Mouse (Mus musculus) stomach, embryonic 16.5 days (tissue): ENCODE data around the gene Igf1r. TPM values are rescaled to one million over a fixed set of nuclear protein-coding genes. Genes with fewer than 3 reads are reported as not detected.

Source experiments
- ATAC-seq: fragments of 200-750 bp; cut with Nextera tagmentation; 2 replicates; pipeline ENCODE4 v1.8.0; 2017; ENCODE audit warnings: moderate number of reproducible peaks, moderate TSS enrichment; ENCODE audit not compliant: insufficient read depth, low FRiP score
- H3K27ac ChIP-seq: fragments of 300-500 bp; sonication (generic); 2 replicates; pipeline ENCODE4 v1.5.1; 2014; ENCODE audit warnings: low read length
- H3K27me3 ChIP-seq: fragments of 300-500 bp; sonication (generic); 2 replicates; pipeline ENCODE4 v1.6.1; 2014; ENCODE audit warnings: low read length, control low read depth, mixed read lengths; ENCODE audit not compliant: control insufficient read depth, insufficient read depth
- H3K36me3 ChIP-seq: fragments of 300-500 bp; sonication (generic); 2 replicates; pipeline ENCODE4 v1.6.1; 2014; ENCODE audit warnings: low read length; ENCODE audit not compliant: control insufficient read depth, insufficient read depth
- H3K4me1 ChIP-seq: fragments of 300-500 bp; sonication (generic); 2 replicates; pipeline ENCODE4 v1.6.1; 2014; ENCODE audit warnings: low read length, control low read depth, mixed read lengths; ENCODE audit not compliant: control insufficient read depth, insufficient read depth
- H3K4me2 ChIP-seq: fragments of 300-500 bp; sonication (generic); 2 replicates; pipeline ENCODE4 v1.6.1; 2014; ENCODE audit warnings: low read depth, low read length, mixed read lengths
- H3K4me3 ChIP-seq: fragments of 300-500 bp; sonication (generic); replicated peaks from 2 replicates; pipeline ENCODE4 v1.5.1; 2014; ENCODE audit warnings: mild to moderate bottlenecking, low read length
- H3K9ac ChIP-seq: fragments of 300-500 bp; sonication (generic); 2 replicates; pipeline ENCODE4 v1.6.1; 2014; ENCODE audit warnings: low read length
- H3K9me3 ChIP-seq: fragments of 300-500 bp; sonication (generic); replicated peaks from 2 replicates; pipeline ENCODE4 v1.6.1; 2016; ENCODE audit warnings: low read length, control low read depth; ENCODE audit not compliant: control insufficient read depth
- WGBS: fragments of 180-500 bp; shearing (Covaris S2); extraction: QIAGEN DNeasy Blood & Tissue Kit; methylation state at CpG from one replicate; pipeline ENCODE4 v1.1.7; 2014; 5-methylcytosine and 5-hydroxymethylcytosine counted together
- polyA plus RNA-seq: library from polyadenylated mRNA; unstranded; fragments of >200 nt; fragmentation: Nextera tagmentation; extraction: Ambion mirVana; gene quantifications from 2 replicates; pipeline ENCODE4 v1.2.1, GENCODE M21; 2015

Igf1r gene
- polyA plus RNA-seq, 1 experiment from 2014 or later = 15.0 TPM

DNA sequence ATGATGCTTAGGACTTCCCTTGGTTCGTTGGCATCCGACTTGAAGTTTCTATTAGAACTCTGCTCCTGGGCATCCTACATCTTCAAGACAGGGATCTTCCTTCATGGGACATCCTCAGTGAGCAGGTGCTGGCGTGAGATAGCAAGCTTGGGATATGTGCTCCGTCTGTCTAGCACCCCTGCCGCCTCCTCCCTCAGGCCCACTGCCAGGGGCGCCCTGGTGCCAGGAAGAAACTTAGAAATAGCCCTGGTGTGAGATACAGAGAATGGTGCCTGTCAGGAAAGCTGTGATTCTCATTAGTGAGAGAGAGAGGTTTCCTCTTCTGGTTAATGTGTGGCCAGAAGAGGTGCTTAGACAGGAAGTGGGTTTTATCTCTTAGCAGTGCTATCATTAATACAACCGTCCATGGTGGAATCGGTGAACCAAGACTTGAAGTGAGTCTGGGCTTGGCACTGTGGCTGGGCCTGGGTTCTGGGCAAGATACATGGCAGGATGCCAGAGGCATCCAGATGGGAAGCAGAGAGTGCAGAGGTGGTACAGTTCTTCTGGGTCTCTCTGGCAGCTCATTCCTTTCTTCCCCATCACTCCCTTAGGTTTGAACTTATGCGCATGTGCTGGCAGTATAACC, 272.9 kb downstream of the Igf1r start:
- WGBS = 87% methylated on average over 9 of the region's 9 CpGs

DNA sequence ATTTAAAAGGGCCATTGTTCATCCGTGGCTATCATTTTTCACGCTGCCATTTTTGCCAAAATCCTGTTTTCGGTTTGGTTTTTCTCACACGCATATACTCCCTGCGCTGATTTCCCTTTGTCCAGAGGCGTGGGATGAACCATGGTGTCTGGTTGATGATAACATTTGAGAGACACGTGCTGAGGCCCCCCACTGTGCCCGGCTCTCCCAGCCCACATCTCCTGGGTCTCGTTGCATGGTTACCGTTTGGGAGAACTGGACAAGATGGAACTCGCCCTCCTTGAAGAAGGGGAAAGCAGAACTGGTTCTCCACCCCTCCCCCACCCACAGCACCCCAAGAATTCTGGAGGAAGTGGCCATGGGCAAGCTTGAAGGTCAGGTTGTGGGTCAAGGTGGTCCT, 274.4 kb downstream of the Igf1r start:
- Histone ChIP-seq H3K4me1 (peaks cover 9% of the 10 kb centered on the region; the same call in 1 of the 2 replicates), H3K4me2 (no peak overlapping the region), H3K27ac (no peak overlapping the region), H3K9ac (no peak overlapping the region), H3K36me3 (peaks cover 13% of the 10 kb centered on the region), H3K9me3 (no peaks in the 10 kb centered on the region), H3K27me3 (no peaks in the 10 kb centered on the region), H3K4me3 (no peak overlapping the region)
- no peak for ATAC-seq
- 86% methylated on average over 11 of the region's 11 CpGs for WGBS

More for the DNA sequence above, 272.9 kb downstream of the Igf1r start:
- peaks cover 9% of the 10 kb centered on the region; the same call in 1 of the 2 replicates for H3K4me1 ChIP-seq
- no peak overlapping the region for H3K9ac ChIP-seq
- no peak overlapping the region for H3K4me3 ChIP-seq
- peaks cover 7% of the 10 kb centered on the region; the same call in 1 of the 2 replicates for H3K36me3 ChIP-seq
- H3K4me2 ChIP-seq = no peak overlapping the region
- no peak for ATAC-seq
- H3K27ac ChIP-seq = no peak overlapping the region
- H3K9me3 ChIP-seq = no peaks in the 10 kb centered on the region
- no peaks in the 10 kb centered on the region for H3K27me3 ChIP-seq

DNA sequence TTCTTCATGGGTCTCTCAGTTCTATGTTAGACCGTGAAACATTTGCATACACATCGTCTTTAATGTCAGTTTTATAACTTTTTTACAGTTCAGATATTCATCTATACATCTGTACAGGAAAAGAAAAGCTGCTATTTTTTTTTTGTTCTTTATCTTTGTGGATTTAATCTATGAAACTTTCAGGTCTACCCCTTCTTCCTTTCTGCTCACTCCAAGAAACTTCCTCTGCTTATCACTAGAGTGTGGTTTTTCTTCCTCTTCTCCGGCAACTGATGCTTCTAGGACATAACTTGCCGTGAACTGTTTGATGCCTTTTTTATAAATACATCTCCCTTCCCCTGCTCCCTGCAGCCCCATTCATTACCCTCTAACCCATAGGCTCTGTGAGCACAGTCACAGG, 275.0 kb downstream of the Igf1r start:
- Histone ChIP-seq H3K27ac (no peak overlapping the region), H3K27me3 (no peaks in the 10 kb centered on the region), H3K4me1 (peaks cover 9% of the 10 kb centered on the region; the same call in 1 of the 2 replicates), H3K4me3 (no peak overlapping the region), H3K4me2 (no peak overlapping the region), H3K9ac (no peak overlapping the region), H3K36me3 (peaks cover 13% of the 10 kb centered on the region), H3K9me3 (no peaks in the 10 kb centered on the region)
- 79% methylated on average over 4 of the region's 4 CpGs for WGBS
- no peak for ATAC-seq

DNA sequence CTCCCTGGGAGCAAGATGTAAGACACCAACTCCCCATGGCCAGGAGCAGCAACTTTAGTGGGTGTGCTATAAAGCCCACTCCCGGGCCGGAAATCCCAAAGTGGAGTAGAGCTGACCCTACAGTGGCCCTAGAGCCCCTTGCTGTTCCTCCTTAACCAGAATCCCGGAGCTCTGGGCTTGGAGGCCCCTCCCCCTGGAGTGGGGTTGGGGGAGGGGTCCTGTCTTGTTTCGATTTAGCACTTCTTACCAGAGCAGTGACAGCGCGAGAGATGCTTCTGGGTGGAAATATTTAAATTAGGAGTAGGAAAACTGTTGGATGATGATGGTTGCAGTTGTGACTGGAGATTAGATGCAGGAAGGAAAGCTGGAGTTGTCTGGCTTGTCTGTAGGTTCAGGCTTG, 275.9 kb downstream of the Igf1r start:
- no peaks in the 10 kb centered on the region for H3K9me3 ChIP-seq
- H3K27ac ChIP-seq = no peak overlapping the region
- no peak for ATAC-seq
- no peak overlapping the region for H3K9ac ChIP-seq
- no peak overlapping the region for H3K4me3 ChIP-seq
- peaks cover 13% of the 10 kb centered on the region for H3K36me3 ChIP-seq
- peaks cover 7% of the 10 kb centered on the region for H3K4me1 ChIP-seq
- H3K27me3 ChIP-seq = no peaks in the 10 kb centered on the region
- WGBS = 50% methylated on average over 6 of the region's 6 CpGs
- no peak overlapping the region for H3K4me2 ChIP-seq

DNA sequence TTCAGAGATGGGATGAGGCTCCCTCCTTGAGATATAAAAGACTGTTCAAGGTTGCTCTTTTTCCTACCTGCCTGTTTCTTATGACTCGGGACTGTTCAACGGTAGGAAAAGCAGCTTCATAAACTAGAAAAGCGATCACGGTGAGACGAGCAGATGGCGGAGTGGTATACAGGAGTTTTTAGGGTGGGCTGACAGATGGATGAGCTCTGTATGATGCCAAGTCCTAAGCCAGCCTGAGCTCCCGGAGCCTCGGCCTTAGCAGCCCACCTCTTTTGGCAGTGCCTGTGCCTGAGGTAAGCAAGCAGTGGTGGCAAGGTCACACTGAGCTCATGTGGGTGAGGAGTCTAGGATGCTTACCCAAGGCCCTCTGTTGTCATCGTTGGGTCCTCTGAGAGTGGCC, 278.2 kb downstream of the Igf1r start:
- Histone ChIP-seq H3K9ac (no peak overlapping the region), H3K27me3 (no peaks in the 10 kb centered on the region), H3K4me3 (no peak overlapping the region), H3K9me3 (no peaks in the 10 kb centered on the region), H3K36me3 (peaks cover 12% of the 10 kb centered on the region), H3K27ac (no peak overlapping the region), H3K4me1 (peaks cover 6% of the 10 kb centered on the region; the same call in 1 of the 2 replicates), H3K4me2 (no peak overlapping the region)
- ATAC-seq = no peak
- 87% methylated on average over 9 of the region's 9 CpGs for WGBS

DNA sequence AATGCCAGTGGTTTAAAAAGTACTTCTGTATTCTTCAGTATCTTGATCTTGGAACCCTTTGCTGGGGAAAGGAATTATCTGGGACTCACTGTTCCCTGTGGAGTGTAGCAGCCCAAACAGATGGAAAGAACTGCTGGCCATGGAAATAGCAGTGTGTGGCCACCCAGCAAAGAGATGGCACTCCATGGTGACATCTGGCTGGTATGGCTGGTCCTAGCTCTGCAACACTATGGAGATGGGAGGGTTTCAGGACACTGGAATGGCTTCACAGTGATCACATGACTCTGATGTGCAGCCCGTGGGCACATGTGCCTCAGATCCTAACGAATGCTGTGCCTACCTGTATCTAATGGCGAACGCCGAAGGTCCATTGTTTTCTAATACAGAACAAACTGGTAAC, 279.9 kb downstream of the Igf1r start:
- no peak for ATAC-seq
- no peak overlapping the region for H3K27ac ChIP-seq

DNA sequence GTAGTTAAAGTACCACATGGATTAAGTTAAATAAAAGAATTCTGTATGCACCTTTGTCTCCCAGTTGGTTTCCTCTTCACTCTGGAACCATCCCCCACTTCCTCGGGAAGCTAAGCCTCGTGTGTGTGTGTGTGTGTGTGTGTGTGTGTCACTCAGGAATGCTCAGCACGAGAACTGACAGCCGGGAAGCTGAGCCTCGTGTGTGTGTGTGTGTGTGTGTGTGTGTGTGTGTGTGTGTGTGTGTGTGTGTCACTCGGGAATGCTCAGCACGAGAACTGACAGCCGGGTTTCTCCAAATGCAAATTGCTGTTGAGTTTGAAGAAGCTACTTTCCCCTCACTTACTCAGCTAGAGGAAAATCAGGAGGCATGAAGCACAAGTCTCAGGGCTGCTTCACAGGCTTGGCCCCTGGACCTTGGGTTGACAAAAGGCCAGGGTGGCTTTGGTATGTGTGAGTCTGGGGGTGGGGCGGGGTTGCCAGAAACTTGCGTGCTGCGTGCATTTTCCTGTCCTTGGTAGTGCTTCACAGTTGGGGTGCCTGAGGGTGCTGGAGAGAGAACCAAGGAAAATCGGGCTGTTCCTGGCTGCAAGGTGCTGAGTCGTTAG, 281.1 kb downstream of the Igf1r start:
- no peaks in the 10 kb centered on the region for H3K9me3 ChIP-seq
- H3K4me1 ChIP-seq = peaks cover 6% of the 10 kb centered on the region; the same call in 1 of the 2 replicates
- no peak overlapping the region for H3K4me2 ChIP-seq
- WGBS = 24% methylated on average over 13 of the region's 13 CpGs
- H3K27ac ChIP-seq = no peak overlapping the region; the same call in 1 of the 2 replicates
- H3K4me3 ChIP-seq = no peak overlapping the region
- H3K27me3 ChIP-seq = no peaks in the 10 kb centered on the region
- no peak overlapping the region for H3K9ac ChIP-seq
- peak; percentile 44; the same call in 1 of the 2 replicates for ATAC-seq
- H3K36me3 ChIP-seq = peaks cover 6% of the 10 kb centered on the region; the same call in 1 of the 2 replicates

More for the DNA sequence above, 279.9 kb downstream of the Igf1r start:
- no peaks in the 10 kb centered on the region for H3K27me3 ChIP-seq
- 88% methylated on average over 5 of the region's 5 CpGs for WGBS
- no peak overlapping the region for H3K4me2 ChIP-seq
- no peak overlapping the region for H3K4me3 ChIP-seq
- H3K9me3 ChIP-seq = no peaks in the 10 kb centered on the region
- no peak overlapping the region for H3K9ac ChIP-seq
- H3K4me1 ChIP-seq = peaks cover 6% of the 10 kb centered on the region; the same call in 1 of the 2 replicates
- H3K36me3 ChIP-seq = peaks cover 6% of the 10 kb centered on the region; the same call in 1 of the 2 replicates

DNA sequence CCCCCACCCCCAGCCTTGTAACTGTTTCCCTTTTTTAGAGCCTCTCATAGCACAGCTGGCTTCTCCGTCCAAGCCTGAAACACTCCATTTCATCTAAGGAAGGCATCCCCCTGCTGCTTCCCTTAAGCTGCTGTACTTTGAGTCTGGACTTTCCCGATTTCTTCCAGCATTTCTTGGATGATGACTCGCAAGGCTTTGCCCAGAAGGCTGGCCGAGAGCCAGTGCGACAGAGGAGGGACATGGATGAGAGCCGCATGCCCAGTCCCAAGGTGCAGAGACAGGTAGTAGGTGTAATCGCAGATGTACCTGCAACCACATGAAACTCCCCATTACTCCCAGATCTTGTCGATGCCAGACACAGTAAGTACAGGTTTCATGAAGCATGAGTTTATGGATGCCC, 284.2 kb downstream of the Igf1r start:
- Histone ChIP-seq H3K9me3 (no peaks in the 10 kb centered on the region), H3K4me3 (no peak overlapping the region), H3K27ac (no peak overlapping the region), H3K4me2 (no peak overlapping the region), H3K4me1 (peaks cover 6% of the 10 kb centered on the region; the same call in 1 of the 2 replicates), H3K27me3 (no peaks in the 10 kb centered on the region), H3K9ac (no peak overlapping the region), H3K36me3 (no peaks in the 10 kb centered on the region)
- WGBS = 75% methylated on average over 8 of the region's 8 CpGs
- no peak for ATAC-seq

DNA sequence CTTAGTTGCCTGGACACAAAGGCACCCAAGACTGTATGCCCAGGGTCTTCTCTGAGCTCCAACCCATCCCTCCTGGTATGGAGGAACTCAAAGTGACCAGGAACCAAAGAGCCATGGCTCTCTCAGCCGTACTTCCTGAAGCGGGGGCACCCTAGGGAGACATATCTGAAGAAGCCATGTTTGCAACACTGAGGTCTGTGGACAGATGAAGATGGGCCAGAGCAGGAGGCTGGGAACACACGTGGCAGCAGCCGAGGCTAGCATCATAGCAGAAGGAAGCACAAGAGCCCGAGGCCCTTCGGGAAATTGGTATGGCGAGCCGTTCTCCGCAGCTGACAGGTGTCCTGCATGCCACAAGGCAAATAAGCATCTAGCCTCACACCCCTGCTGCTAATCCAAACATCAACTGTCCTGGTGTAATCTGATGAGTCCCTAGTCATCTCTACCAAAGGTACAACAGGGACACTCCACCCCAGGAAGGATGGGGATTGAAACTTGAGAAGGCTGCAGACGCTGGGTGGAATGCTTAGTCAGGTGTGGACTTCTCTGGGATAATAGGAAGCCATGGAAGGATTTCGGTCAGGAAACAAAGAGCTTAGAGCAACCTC, 286.7 kb downstream of the Igf1r start:
- no peak for ATAC-seq
- Histone ChIP-seq H3K27me3 (no peaks in the 10 kb centered on the region), H3K36me3 (no peaks in the 10 kb centered on the region), H3K9ac (no peak overlapping the region), H3K9me3 (no peaks in the 10 kb centered on the region), H3K4me3 (no peak overlapping the region), H3K27ac (no peak overlapping the region), H3K4me1 (no peaks in the 10 kb centered on the region), H3K4me2 (no peak overlapping the region)
- WGBS = 56% methylated on average over 11 of the region's 11 CpGs
